15 mouse cellular contexts compared by ENCODE assay signal in the genomic region with DNA sequence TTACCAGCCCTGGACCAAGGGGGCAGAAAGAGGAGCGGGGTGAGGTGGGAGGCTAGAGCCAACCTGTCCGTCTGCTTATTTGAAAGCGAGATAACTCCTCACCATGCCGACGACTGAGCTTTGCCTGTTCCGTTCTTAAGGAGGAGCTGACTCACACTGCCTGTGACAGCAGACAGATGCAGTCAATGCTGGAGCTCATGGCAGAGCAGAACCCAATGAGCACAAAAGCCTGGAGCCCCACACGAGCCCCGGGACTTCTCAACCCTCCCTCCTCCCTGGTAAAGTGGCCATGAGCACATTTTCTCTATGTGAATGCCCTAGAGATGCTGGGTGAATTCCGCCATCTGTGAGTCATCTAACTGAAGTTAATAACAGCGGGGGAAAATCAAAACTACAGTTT.
DNase-seq lines count a peak whose midpoint lies in the region; ATAC-seq and TF ChIP-seq lines count a peak whose summit lies in the region.
"Had no signal": no experiment of that assay in that cellular context is flagged by ENCODE, and none has a peak within 500 bp of the region (broad histone marks: within the 10 kb centered on the region; RNA-seq: fewer than 3 reads in every experiment).

No protein-coding gene starts in this region.

- DNase-seq in hindbrain, embryonic 14.5 days (ENCODE audit: low spot score) = no peak
- no peak for DNase-seq in hindbrain, embryonic 11.5 days (ENCODE audit: low spot score)
- peak; percentile 51 for DNase-seq in right cerebral cortex, adult 18-20 months
- no peak for DNase-seq in right cerebral cortex, postnatal 4 days
- peak; percentile 80 for DNase-seq in brain, adult 2 months (ENCODE audit: low read depth, low spot score)
- DNase-seq in heart, adult 8-10 months (ENCODE audit: low spot score) = no peak
- DNase-seq in gastrocnemius, adult 2 months = no peak
- DNase-seq: cerebellum, adult 9-10 months; heart, postnatal 4 days; lung, postnatal 10 days; right cerebral cortex, postnatal 14 days had no signal

- WGBS in hindbrain, embryonic 14.5 days = 59% methylated on average over 10 of the region's 10 CpGs
- WGBS in hindbrain, embryonic 11.5 days = 76% methylated on average over 10 of the region's 10 CpGs

- H3K9me3 ChIP-seq in hindbrain, embryonic 14.5 days (ENCODE audit: control insufficient read depth, low read length) = peaks cover 4% of the 10 kb centered on the region; the same call in 1 of the 2 replicates
- H3K9me3 ChIP-seq in hindbrain, embryonic 11.5 days (ENCODE audit: control insufficient read depth, low read length) = no peaks in the 10 kb centered on the region
- H3K9me3 ChIP-seq: embryonic facial prominence, embryonic 15.5 days had no signal

- peak overlapping the region; percentile 11; the same call in 1 of the 2 replicates for H3K27ac ChIP-seq in hindbrain, embryonic 14.5 days
- no peak overlapping the region for H3K27ac ChIP-seq in hindbrain, embryonic 11.5 days (ENCODE audit: low read depth, low read length)
- no peak overlapping the region for H3K27ac ChIP-seq in gastrocnemius, adult 2 months
- H3K27ac ChIP-seq: embryonic facial prominence, embryonic 15.5 days; heart, embryonic 13.5 days; liver, embryonic 14.5 days had no signal

- H3K4me2 ChIP-seq in hindbrain, embryonic 14.5 days (replicated peaks) = no peak overlapping the region
- no peak overlapping the region for H3K4me2 ChIP-seq in hindbrain, embryonic 11.5 days (replicated peaks; ENCODE audit: low read depth, low read length)
- H3K4me2 ChIP-seq: embryonic facial prominence, embryonic 15.5 days; heart, embryonic 13.5 days had no signal

- H3K9ac ChIP-seq in hindbrain, embryonic 14.5 days = no peak overlapping the region
- no peak overlapping the region for H3K9ac ChIP-seq in hindbrain, embryonic 11.5 days (ENCODE audit: low read depth, low read length)
- H3K9ac ChIP-seq: embryonic facial prominence, embryonic 15.5 days; heart, embryonic 13.5 days; liver, embryonic 14.5 days had no signal

- H3K27me3 ChIP-seq in hindbrain, embryonic 14.5 days (ENCODE audit: control insufficient read depth, insufficient read depth, low read length) = no peaks in the 10 kb centered on the region
- no peaks in the 10 kb centered on the region for H3K27me3 ChIP-seq in hindbrain, embryonic 11.5 days (ENCODE audit: control insufficient read depth, insufficient read depth, low read length)
- H3K27me3 ChIP-seq: CH12.LX; embryonic facial prominence, embryonic 15.5 days; heart, embryonic 13.5 days had no signal

- intact Hi-C loops in gastrocnemius, adult 2 months (cut with DNase I) = no loop called here

- TF ChIP-seq CTCF in gastrocnemius, adult 2 months (IDR thresholded peaks at IDR 0.05) = no peak

- no peak for ATAC-seq in hindbrain, embryonic 14.5 days (ENCODE audit: low FRiP score)
- no peak for ATAC-seq in hindbrain, embryonic 11.5 days (ENCODE audit: low FRiP score)

- peaks cover 32% of the 10 kb centered on the region for H3K4me1 ChIP-seq in hindbrain, embryonic 14.5 days (replicated peaks; ENCODE audit: control insufficient read depth, insufficient read depth, low read length)
- no peaks in the 10 kb centered on the region; the same call in none of the 2 replicates for H3K4me1 ChIP-seq in hindbrain, embryonic 11.5 days (replicated peaks; ENCODE audit: control insufficient read depth, insufficient read depth, low read length)

- no peaks in the 10 kb centered on the region for H3K36me3 ChIP-seq in hindbrain, embryonic 14.5 days (replicated peaks; ENCODE audit: control insufficient read depth, insufficient read depth)
- no peaks in the 10 kb centered on the region for H3K36me3 ChIP-seq in hindbrain, embryonic 11.5 days (ENCODE audit: control insufficient read depth, insufficient read depth, low read length)
- H3K36me3 ChIP-seq: embryonic facial prominence, embryonic 15.5 days; heart, embryonic 13.5 days had no signal

- H3K4me3 ChIP-seq in hindbrain, embryonic 14.5 days (replicated peaks; ENCODE audit: low read length) = no peak overlapping the region
- H3K4me3 ChIP-seq in hindbrain, embryonic 11.5 days (ENCODE audit: low read depth, low read length) = no peak overlapping the region
- no peak overlapping the region for H3K4me3 ChIP-seq in gastrocnemius, adult 2 months
- H3K4me3 ChIP-seq: embryonic facial prominence, embryonic 15.5 days; heart, embryonic 13.5 days had no signal

Comparison
In these comparisons a context has a peak if more than half of its experiments do, and no peak if none do; other contexts are left out.
1. DNase-seq: peak in right cerebral cortex, adult 18-20 months (single experiment) and brain, adult 2 months (single experiment); none in hindbrain, embryonic 14.5 days (single experiment), hindbrain, embryonic 11.5 days (single experiment), right cerebral cortex, postnatal 4 days (single experiment), heart, adult 8-10 months (single experiment) and gastrocnemius, adult 2 months (single experiment).